Mouse (Mus musculus) lung, adult 18-20 months (tissue): ENCODE results near the gene Usb1.
"Not testable (repeated sequence)": the region's sequence is repeated elsewhere in the genome, so short reads cannot be mapped to it uniquely, and the experiment has no call there.

Experiments
- DNase-seq, 2 experiments: peaks; one replicate each; pipeline ENCODE4 v3.0.0; 2022; ENCODE audit warnings: mixed read lengths in 2 of 2

Gene Usb1

GRCm38 (mm10) chr8:95375374-95375930 is 43.4 kb downstream of the Usb1 start:
- no peak for DNase-seq

GRCm38 (mm10) chr8:95376309-95376999 is 44.4 kb downstream of the Usb1 start:
- peak in 1 of 2 experiments; percentile 39 for DNase-seq

- DNase-seq, result no peak
Measured at GRCm38 (mm10) chr8:95377101-95377500, 45.0 kb downstream of the Usb1 start.

GRCm38 (mm10) chr8:95377863-95378291 is 45.8 kb downstream of the Usb1 start:
- DNase-seq, result peak; percentile 88 to 93

- not testable (repeated sequence) for DNase-seq
Measured at GRCm38 (mm10) chr8:95378928-95379327, 46.8 kb downstream of the Usb1 start.

- DNase-seq, result peak; percentile 33 to 65
Measured at GRCm38 (mm10) chr8:95380953-95381352, 48.9 kb downstream of the Usb1 start.

GRCm38 (mm10) chr8:95381595-95381994 is 49.5 kb downstream of the Usb1 start:
- no peak for DNase-seq

- peak in 1 of 2 experiments; percentile 53 for DNase-seq
Measured at GRCm38 (mm10) chr8:95384501-95384900, 52.4 kb downstream of the Usb1 start.

GRCm38 (mm10) chr8:95386037-95386436 is 54.0 kb downstream of the Usb1 start:
- no peak for DNase-seq

GRCm38 (mm10) chr8:95387221-95387620 is 55.1 kb downstream of the Usb1 start:
- no peak for DNase-seq

GRCm38 (mm10) chr8:95387936-95388335 is 55.9 kb downstream of the Usb1 start:
- no peak for DNase-seq

GRCm38 (mm10) chr8:95390312-95390711 is 58.2 kb downstream of the Usb1 start:
- no peak for DNase-seq

- DNase-seq, result no peak
Measured at GRCm38 (mm10) chr8:95391101-95391500, 59.0 kb downstream of the Usb1 start.

GRCm38 (mm10) chr8:95392604-95393003 is 60.5 kb downstream of the Usb1 start:
- DNase-seq, result peak; percentile 31 to 54

GRCm38 (mm10) chr8:95395186-95395918 is 63.3 kb downstream of the Usb1 start:
- no peak for DNase-seq

GRCm38 (mm10) chr8:95396752-95397151 is 64.7 kb downstream of the Usb1 start:
- no peak for DNase-seq
